Mouse (Mus musculus): ENCODE data around the gene Efna4. TPM values are rescaled to one million over a fixed set of nuclear protein-coding genes. Genes with fewer than 3 reads are reported as not detected.

The Efna4 gene
- polyA plus RNA-seq, 1 experiment from 2014 or later: 11.7 TPM

DNA sequence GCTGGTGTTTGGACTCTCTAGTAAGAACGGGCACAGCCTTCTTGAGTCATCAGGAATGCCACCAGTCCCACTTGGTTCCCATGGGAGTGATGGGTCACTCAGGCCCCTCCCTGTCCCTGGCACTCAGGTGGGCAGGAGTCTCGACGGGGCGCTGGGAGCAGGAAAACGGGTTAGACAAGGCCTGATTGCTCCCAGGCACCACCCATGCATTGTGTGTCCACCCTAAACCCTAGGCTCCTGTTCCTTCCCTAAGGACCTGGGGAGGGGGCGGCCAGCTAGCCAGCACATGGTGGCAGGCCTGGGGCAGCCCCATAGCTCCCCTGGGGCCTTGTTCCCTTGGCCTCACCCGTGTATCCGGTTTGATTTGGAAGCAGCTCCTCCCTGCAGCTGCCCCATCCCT is 19.5 kb downstream of the Efna4 start:
- H3K9ac ChIP-seq (ENCODE audit: low read length): no peak overlapping the region
- peaks cover 15% of the 10 kb centered on the region for H3K4me1 ChIP-seq (replicated peaks; ENCODE audit: control insufficient read depth, insufficient read depth)
- DNase-seq (ENCODE audit: low spot score) (no peak), ATAC-seq (ENCODE audit: low FRiP score, low TSS enrichment) (no peak)
- H3K36me3 ChIP-seq (ENCODE audit: control insufficient read depth, insufficient read depth, low read length): no peaks in the 10 kb centered on the region
- no peaks in the 10 kb centered on the region for H3K27me3 ChIP-seq (ENCODE audit: control insufficient read depth, insufficient read depth, low read length)
- no peak overlapping the region for H3K4me3 ChIP-seq (ENCODE audit: low read depth, low read length)
- H3K9me3 ChIP-seq (ENCODE audit: control insufficient read depth, low read length): no peaks in the 10 kb centered on the region
- no peak for TF ChIP-seq EP300 (optimal IDR thresholded peaks at IDR 0.05)
- no peak for TF ChIP-seq CTCF (IDR thresholded peaks at IDR 0.05; ENCODE audit: low read depth)
- H3K27ac ChIP-seq (replicated peaks): peak overlapping the region; percentile 58; the same call in 1 of the 2 replicates
- 62% methylated on average over 8 of the region's 8 CpGs for WGBS
- no peak overlapping the region for H3K4me2 ChIP-seq (replicated peaks; ENCODE audit: low read depth)

DNA sequence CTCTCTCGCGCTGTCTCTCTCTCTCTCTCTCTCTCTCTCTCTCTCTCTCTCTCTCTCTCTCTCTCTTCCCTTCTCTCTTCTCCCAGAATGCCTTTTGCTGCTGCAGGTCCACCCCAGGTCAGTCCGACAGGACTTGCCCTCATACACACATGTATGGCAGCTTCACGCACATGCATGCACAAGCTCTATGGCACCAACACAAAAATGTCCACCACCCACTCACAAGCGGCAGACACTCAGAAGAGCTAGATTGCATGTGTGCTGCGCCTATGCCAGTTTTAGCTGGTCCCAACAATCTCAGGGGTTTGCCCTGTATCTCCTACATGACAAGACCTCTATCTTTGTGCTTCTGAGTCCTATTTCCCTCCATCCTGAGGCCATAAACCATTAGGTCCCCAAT is 20.6 kb downstream of the Efna4 start:
- no peak for DNase-seq (ENCODE audit: low spot score)
- Histone ChIP-seq H3K4me3 (ENCODE audit: low read depth, low read length) (no peak overlapping the region), H3K36me3 (ENCODE audit: control insufficient read depth, insufficient read depth, low read length) (no peaks in the 10 kb centered on the region), H3K9me3 (ENCODE audit: control insufficient read depth, low read length) (no peaks in the 10 kb centered on the region), H3K27me3 (ENCODE audit: control insufficient read depth, insufficient read depth, low read length) (no peaks in the 10 kb centered on the region), H3K4me2 (replicated peaks; ENCODE audit: low read depth) (no peak overlapping the region), H3K4me1 (replicated peaks; ENCODE audit: control insufficient read depth, insufficient read depth) (peaks cover 15% of the 10 kb centered on the region), H3K9ac (ENCODE audit: low read length) (no peak overlapping the region), H3K27ac (replicated peaks) (no peak overlapping the region)
- TF ChIP-seq CTCF (IDR thresholded peaks at IDR 0.05; ENCODE audit: low read depth) (no peak), EP300 (optimal IDR thresholded peaks at IDR 0.05) (no peak)
- no peak for ATAC-seq (ENCODE audit: low FRiP score, low TSS enrichment)
- WGBS: 65% methylated on average over 6 of the region's 6 CpGs

DNA sequence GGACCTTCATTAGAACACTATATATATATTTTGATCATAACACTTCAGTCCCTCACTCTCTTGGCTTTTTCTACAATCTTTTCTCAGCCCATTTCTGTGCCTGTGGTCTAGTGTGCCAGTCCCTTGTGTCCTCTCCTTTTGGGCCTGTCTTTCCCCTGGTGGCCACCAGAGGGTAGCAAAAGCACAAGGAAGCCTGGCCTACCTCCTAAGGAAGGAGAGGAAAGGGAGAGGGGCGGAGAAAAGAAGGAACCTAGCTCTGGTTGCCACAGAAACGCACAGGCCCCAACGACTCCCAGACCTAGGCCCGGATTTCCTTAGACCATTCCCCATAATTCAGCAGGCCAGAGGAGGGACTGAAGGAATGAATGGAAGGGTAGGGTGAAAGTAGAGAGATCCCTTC is 21.0 kb downstream of the Efna4 start:
- Histone ChIP-seq H3K27me3 (ENCODE audit: control insufficient read depth, insufficient read depth, low read length) (no peaks in the 10 kb centered on the region), H3K36me3 (ENCODE audit: control insufficient read depth, insufficient read depth, low read length) (no peaks in the 10 kb centered on the region), H3K4me2 (replicated peaks; ENCODE audit: low read depth) (peak overlapping the region; percentile 57), H3K27ac (replicated peaks) (no peak overlapping the region), H3K9ac (ENCODE audit: low read length) (no peak overlapping the region), H3K4me1 (replicated peaks; ENCODE audit: control insufficient read depth, insufficient read depth) (peaks cover 15% of the 10 kb centered on the region), H3K9me3 (ENCODE audit: control insufficient read depth, low read length) (no peaks in the 10 kb centered on the region), H3K4me3 (ENCODE audit: low read depth, low read length) (no peak overlapping the region)
- DNase-seq (ENCODE audit: low spot score) (peak; percentile 79), ATAC-seq (ENCODE audit: low FRiP score, low TSS enrichment) (0 out of 2 replicates have a peak, but pooled peaks have one; percentile 45)
- 8% methylated on average over 4 of the region's 4 CpGs for WGBS
- TF ChIP-seq EP300 (optimal IDR thresholded peaks at IDR 0.05) (no peak), CTCF (IDR thresholded peaks at IDR 0.05; ENCODE audit: low read depth) (peak; percentile 97)

DNA sequence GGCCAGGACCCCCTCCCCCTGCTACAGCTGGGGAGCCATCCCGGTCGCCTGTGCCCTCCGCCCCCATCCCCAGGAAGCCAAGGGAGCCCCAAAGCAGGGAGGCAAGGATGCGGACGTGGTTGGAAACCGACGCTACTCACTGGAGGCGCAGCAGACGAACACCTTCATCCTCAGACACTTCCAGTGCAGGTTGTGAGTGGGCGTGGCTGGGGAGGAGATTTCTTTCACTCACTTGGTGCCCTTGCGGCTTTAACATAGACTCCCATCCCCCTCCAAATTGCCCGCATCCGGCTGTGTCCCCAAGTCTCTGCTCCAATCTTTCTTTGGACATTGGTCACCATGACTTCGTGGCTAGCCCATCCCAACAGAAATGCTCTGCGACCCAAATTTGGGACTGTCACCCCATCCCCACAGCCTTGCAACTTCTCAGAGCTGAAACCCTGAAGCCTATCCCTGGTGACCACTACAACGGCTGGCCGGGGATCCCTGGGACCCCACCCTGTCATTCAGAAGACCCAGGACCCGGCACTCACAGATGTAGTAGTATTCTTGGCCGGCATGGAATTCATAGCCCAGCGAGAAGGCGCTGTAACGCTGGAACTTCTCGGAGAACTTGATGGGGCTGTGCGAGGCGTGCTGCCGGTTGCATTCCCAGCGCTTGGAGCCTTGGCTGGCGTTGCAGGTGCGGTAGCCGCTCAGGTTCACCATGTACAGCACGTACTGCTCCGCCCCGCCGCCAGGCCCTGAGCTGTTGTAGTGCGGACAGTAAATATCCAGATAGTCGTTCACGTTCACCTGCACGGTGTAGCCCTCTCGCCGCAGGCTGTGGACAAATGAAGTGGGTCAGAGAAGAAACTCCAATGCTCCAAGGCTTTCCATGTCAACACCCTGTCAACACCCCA is 21.6 kb downstream of the Efna4 start:
- no peak for TF ChIP-seq CTCF (IDR thresholded peaks at IDR 0.05; ENCODE audit: low read depth)
- peak overlapping the region; percentile 31 for H3K9ac ChIP-seq (ENCODE audit: low read length)
- DNase-seq (ENCODE audit: low spot score): peak; percentile 52
- peaks cover 13% of the 10 kb centered on the region for H3K4me1 ChIP-seq (replicated peaks; ENCODE audit: control insufficient read depth, insufficient read depth)
- peak overlapping the region; percentile 57 for H3K4me2 ChIP-seq (replicated peaks; ENCODE audit: low read depth)
- no peaks in the 10 kb centered on the region for H3K36me3 ChIP-seq (ENCODE audit: control insufficient read depth, insufficient read depth, low read length)
- H3K9me3 ChIP-seq (ENCODE audit: control insufficient read depth, low read length): no peaks in the 10 kb centered on the region
- H3K27ac ChIP-seq (replicated peaks): no peak overlapping the region
- H3K27me3 ChIP-seq (ENCODE audit: control insufficient read depth, insufficient read depth, low read length): no peaks in the 10 kb centered on the region
- peak overlapping the region; percentile 31; the same call in 1 of the 2 replicates for H3K4me3 ChIP-seq (ENCODE audit: low read depth, low read length)
- no peak; the same call in 1 of the 2 replicates for ATAC-seq (ENCODE audit: low FRiP score, low TSS enrichment)
- 13% methylated on average over 40 of the region's 40 CpGs for WGBS

DNA sequence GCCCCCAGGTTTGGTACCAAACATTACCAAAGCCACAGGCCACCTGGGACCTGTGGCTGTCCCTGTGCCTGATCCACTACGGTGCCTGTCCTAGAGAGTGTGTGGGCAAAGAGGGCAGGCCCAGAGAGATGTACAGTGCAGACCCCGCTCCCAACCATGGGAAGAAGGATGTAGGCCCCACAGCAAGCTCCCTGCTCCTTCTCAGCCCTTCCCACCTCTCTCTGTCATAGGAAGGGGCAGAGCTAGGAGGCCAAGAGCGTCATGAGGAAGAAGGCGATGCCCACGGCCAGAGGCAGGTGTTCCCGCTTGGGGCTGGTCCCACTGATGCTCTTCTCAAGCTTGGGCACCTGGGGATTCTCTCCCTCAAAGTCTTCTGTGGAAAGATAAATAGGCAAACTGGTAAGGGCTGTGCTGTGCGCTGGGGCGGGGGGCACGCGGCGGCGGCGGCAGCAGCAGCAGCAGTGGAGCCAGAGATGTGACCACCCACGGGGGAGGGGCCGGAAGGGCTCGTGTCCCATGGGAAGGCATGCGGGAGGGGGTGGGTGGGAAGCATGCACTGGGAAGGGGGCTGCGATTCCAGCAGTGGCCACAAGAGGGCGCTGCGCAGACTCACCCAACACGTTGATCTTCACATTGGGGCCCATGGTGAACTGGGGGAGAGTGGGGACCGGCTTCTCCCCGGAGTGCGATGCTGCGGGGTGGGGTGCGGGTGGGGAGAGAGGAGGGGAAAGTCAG is 22.5 kb downstream of the Efna4 start:
- Histone ChIP-seq H3K9ac (ENCODE audit: low read length) (peak overlapping the region; percentile 50), H3K4me2 (replicated peaks; ENCODE audit: low read depth) (peak overlapping the region; percentile 57), H3K27me3 (ENCODE audit: control insufficient read depth, insufficient read depth, low read length) (no peaks in the 10 kb centered on the region), H3K9me3 (ENCODE audit: control insufficient read depth, low read length) (no peaks in the 10 kb centered on the region), H3K36me3 (ENCODE audit: control insufficient read depth, insufficient read depth, low read length) (no peaks in the 10 kb centered on the region), H3K27ac (replicated peaks) (0 out of 2 replicates have a peak overlapping the region, but pooled peaks have one; percentile 2), H3K4me3 (ENCODE audit: low read depth, low read length) (peak overlapping the region; percentile 31), H3K4me1 (replicated peaks; ENCODE audit: control insufficient read depth, insufficient read depth) (peaks cover 5% of the 10 kb centered on the region)
- DNase-seq (ENCODE audit: low spot score): peak; percentile 87
- 8% methylated on average over 20 of the region's 26 CpGs for WGBS
- ATAC-seq (ENCODE audit: low FRiP score, low TSS enrichment): peak; percentile 39
- TF ChIP-seq CTCF (IDR thresholded peaks at IDR 0.05; ENCODE audit: low read depth) (peak; percentile 91), EP300 (optimal IDR thresholded peaks at IDR 0.05) (no peak)

Data from stomach, postnatal 0 days (tissue).